Mouse (Mus musculus) kidney, adult 2 months (tissue): ENCODE measurements around the gene Ociad2.

Experiments used
- CTCF ChIP-seq: fragments of 200-500 bp; conservative IDR thresholded peaks from 2 replicates; pipeline ENCODE4 v1.5.1; 2011; ENCODE audit warnings: low read depth, mild to moderate bottlenecking, control low read depth, low read length, moderate library complexity, mixed read lengths; ENCODE audit not compliant: insufficient read depth, insufficient read length
- POLR2A ChIP-seq: fragments of 200-500 bp; IDR thresholded peaks from one replicate; pipeline ENCODE4 v1.6.1; 2011; ENCODE audit warnings: low read depth, low read length, control low read depth

DNA sequence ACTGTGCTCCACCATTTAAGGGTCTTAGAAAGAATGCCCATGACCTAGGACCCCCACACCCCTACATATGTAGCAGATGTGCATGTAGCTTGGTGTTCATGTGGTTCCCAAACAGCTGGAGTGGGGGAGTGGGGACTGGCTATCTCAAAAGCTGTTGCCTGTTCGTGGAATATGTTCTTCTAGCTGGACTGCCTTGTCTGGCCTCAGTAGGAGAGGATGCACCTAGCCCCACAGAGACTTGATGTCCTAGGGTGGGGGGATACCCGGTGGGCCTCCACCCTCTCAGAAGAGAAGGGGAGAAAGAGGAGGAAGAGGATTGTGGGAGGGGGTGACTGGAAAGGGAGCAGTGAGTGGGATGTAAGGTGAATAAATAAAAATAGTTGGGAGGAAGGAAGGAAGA lies 65.9 kb downstream of the Ociad2 start:
- TF ChIP-seq POLR2A (no peak), CTCF (no peak)
